Mouse (Mus musculus) CH12.LX (cell line): Measurements from ENCODE around the gene Plekha4. TPM values are rescaled to one million over a fixed set of nuclear protein-coding genes. Genes with fewer than 3 reads are reported as not detected.

Experiments
- DNase-seq: peaks from one replicate; pipeline ENCODE4 v3.0.0-alpha.2; 2013; ENCODE audit errors: extremely low read depth
- H3K27ac ChIP-seq: 2 replicates; pipeline ENCODE4 v1.5.1; 2012; ENCODE audit warnings: low read depth, mild to moderate bottlenecking, control low read depth, moderate library complexity; ENCODE audit not compliant: insufficient read depth
- H3K27me3 ChIP-seq: replicated peaks from 2 replicates; pipeline ENCODE3; 2012; ENCODE audit warnings: inconsistent platforms
- H3K36me3 ChIP-seq, 2 experiments: replicated peaks in 1 of 2; 2 replicates each; pipeline versions ENCODE3 to v1.6.1; 2012; ENCODE audit warnings: inconsistent platforms in 1 of 2, low read length in 1 of 2, mild to moderate bottlenecking in 1 of 2, mixed read lengths in 1 of 2, moderate library complexity in 1 of 2; ENCODE audit not compliant: control insufficient read depth in 1 of 2, insufficient read depth in 1 of 2
- H3K4me1 ChIP-seq, 2 experiments: 2 replicates each; pipeline ENCODE4 v1.6.1; 2012; ENCODE audit warnings: inconsistent platforms in 1 of 2, moderate library complexity in 1 of 2; ENCODE audit not compliant: insufficient read depth in 2 of 2, control insufficient read depth in 1 of 2
- H3K4me2 ChIP-seq: 2 replicates; pipeline ENCODE4 v1.6.1; 2012; ENCODE audit warnings: low read depth, mild to moderate bottlenecking, control low read depth; ENCODE audit not compliant: poor library complexity, insufficient read depth, severe bottlenecking
- H3K4me3 ChIP-seq, 3 experiments: fragments of 150-350 bp in 1 of 3; sonication (generic) in 1 of 3; replicated peaks in 1 of 3; 2 replicates each; pipeline versions ENCODE3 to v1.5.1; 2011 to 2012; ENCODE audit warnings: low read depth in 2 of 3, low read length in 2 of 3, mild to moderate bottlenecking in 2 of 3, moderate library complexity in 2 of 3, control low read depth in 1 of 3, improper control_type of control experiment in 1 of 3, inconsistent platforms in 1 of 3, mixed read lengths in 1 of 3; ENCODE audit not compliant: poor library complexity in 1 of 3
- H3K79me2 ChIP-seq: replicated peaks from 2 replicates; pipeline ENCODE4 v1.6.1; 2012; ENCODE audit warnings: mild to moderate bottlenecking, moderate library complexity; ENCODE audit not compliant: control insufficient read depth, poor library complexity, insufficient read depth, severe bottlenecking; ENCODE audit errors: extremely low read depth
- H3K9ac ChIP-seq: 2 replicates; pipeline ENCODE4 v1.6.1; 2012; ENCODE audit warnings: low read depth, mild to moderate bottlenecking, control low read depth, moderate library complexity; ENCODE audit not compliant: insufficient read depth
- H3K9me3 ChIP-seq: replicated peaks from 2 replicates; pipeline ENCODE3; 2012; ENCODE audit warnings: low read length, inconsistent platforms, mixed read lengths
- CHD1 ChIP-seq: IDR thresholded peaks from 2 replicates; pipeline ENCODE4 v1.6.1; 2012; ENCODE audit warnings: low read depth, low read length, improper control_type of control experiment, inconsistent platforms
- ELF1 ChIP-seq: IDR thresholded peaks from 2 replicates; pipeline ENCODE4 v1.6.1; 2014; ENCODE audit warnings: low read depth, mild to moderate bottlenecking, inconsistent platforms, low read length, improper control_type of control experiment
- EP300 ChIP-seq: IDR thresholded peaks from 2 replicates; pipeline ENCODE4 v1.6.1; 2011; ENCODE audit warnings: low read length, improper control_type of control experiment
- JUN ChIP-seq: IDR thresholded peaks from 2 replicates; pipeline ENCODE4 v1.6.1; 2011; ENCODE audit warnings: low read depth, mild to moderate bottlenecking, low read length, improper control_type of control experiment, moderate library complexity; ENCODE audit not compliant: insufficient read depth
- MAX ChIP-seq: IDR thresholded peaks from 2 replicates; pipeline ENCODE4 v1.6.1; 2011; ENCODE audit warnings: low read length, improper control_type of control experiment
- MAZ ChIP-seq: IDR thresholded peaks from 2 replicates; pipeline ENCODE4 v1.6.1; 2012; ENCODE audit warnings: low read depth, mild to moderate bottlenecking, inconsistent platforms, low read length, improper control_type of control experiment, moderate library complexity
- MXI1 ChIP-seq: IDR thresholded peaks from 2 replicates; pipeline ENCODE4 v1.6.1; 2011; ENCODE audit warnings: mild to moderate bottlenecking, low read depth, low read length, improper control_type of control experiment
- NELFE ChIP-seq: IDR thresholded peaks from 2 replicates; pipeline ENCODE4 v1.6.1; 2011; ENCODE audit warnings: low read depth, low read length, improper control_type of control experiment
- NRF1 ChIP-seq: IDR thresholded peaks from 2 replicates; pipeline ENCODE4 v1.6.1; 2014; ENCODE audit warnings: low read depth, mild to moderate bottlenecking, inconsistent platforms, low read length, improper control_type of control experiment, moderate library complexity
- POLR2A ChIP-seq: IDR thresholded peaks from 2 replicates; pipeline ENCODE4 v1.6.1; 2011; ENCODE audit warnings: low read depth, mild to moderate bottlenecking, improper control_type of control experiment, low read length
- POLR2AphosphoS2 ChIP-seq: IDR thresholded peaks from 2 replicates; pipeline ENCODE4 v1.6.1; 2011; ENCODE audit warnings: low read depth, low read length, improper control_type of control experiment
- SIN3A ChIP-seq: IDR thresholded peaks from 2 replicates; pipeline ENCODE4 v1.6.1; 2012; ENCODE audit warnings: low read length, improper control_type of control experiment, inconsistent platforms
- SMC3 ChIP-seq: IDR thresholded peaks from 2 replicates; pipeline ENCODE4 v1.6.1; 2011; ENCODE audit warnings: low read depth, low read length, improper control_type of control experiment
- TBP ChIP-seq: conservative IDR thresholded peaks from 2 replicates; pipeline ENCODE4 v1.6.1; 2011; ENCODE audit warnings: low read depth, low read length, improper control_type of control experiment
- TCF12 ChIP-seq: IDR thresholded peaks from 2 replicates; pipeline ENCODE4 v1.6.1; 2014; ENCODE audit warnings: low read depth, mild to moderate bottlenecking, inconsistent platforms, low read length, improper control_type of control experiment
- USF1 ChIP-seq: IDR thresholded peaks from 2 replicates; pipeline ENCODE4 v1.6.1; 2014; ENCODE audit warnings: low read depth, mild to moderate bottlenecking, inconsistent platforms, low read length, improper control_type of control experiment
- ZKSCAN1 ChIP-seq: IDR thresholded peaks from 2 replicates; pipeline ENCODE4 v1.6.1; 2012; ENCODE audit warnings: low read depth, inconsistent platforms, low read length, improper control_type of control experiment, borderline replicate concordance
- ZMIZ1 ChIP-seq: IDR thresholded peaks from 2 replicates; pipeline ENCODE4 v1.6.1; 2012; ENCODE audit warnings: low read depth, mild to moderate bottlenecking, inconsistent platforms, low read length, improper control_type of control experiment
- dilution Hi-C: fragments of 300-500 bp; cut with MboI; formaldehyde crosslinking; loops from 2 replicates; pipeline ENCODE4 v1.14.3; 2020; ENCODE audit warnings: low sequenced_read_pairs; ENCODE audit not compliant: extremely low pct_unique_long_range_greater_than_20kb, extremely low pct_ligation_motif_present
- in situ Hi-C: fragments of 300-500 bp; cut with MboI; formaldehyde crosslinking; loops from 3 replicates; pipeline ENCODE4 v1.14.3; 2019; ENCODE audit warnings: low sequenced_read_pairs, low pct_ligation_motif_present, low pct_unique_long_range_greater_than_20kb, mixed read lengths
- polyA plus RNA-seq: library from polyadenylated mRNA; unstranded; fragments of >175 nt; gene quantifications from 2 replicates; pipeline ENCODE4 v1.2.1, GENCODE M21; 2012; ENCODE audit warnings: low read depth; ENCODE audit not compliant: insufficient read length
- total RNA-seq, 2 experiments: library from RNA; depleted of rRNA; stranded (reverse); fragments of 300-350 nt in 1 of 2; fragments of >200 nt in 1 of 2; gene quantifications; 2 replicates each; pipeline ENCODE4 v1.2.3; 2012 to 2014

Plekha4 gene
- total and polyA plus RNA-seq, 3 experiments = 0.25 to 0.90 (median 0.28) TPM

GRCm38 (mm10) chr7:45488293-45489204, 37.6 kb upstream of the Plekha4 start, which contains the start of gene Dhdh:
TSS of gene Dhdh (minus strand) at chr7:45488805.
- TF ChIP-seq SIN3A (peak; percentile 57; the same call in 1 of the 2 replicates), TCF12 (peak; percentile 85), POLR2AphosphoS2 (peak; percentile 45; the same call in 1 of the 2 replicates), NRF1 (0 out of 2 replicates have a peak, but pooled peaks have one; percentile 26), ZMIZ1 (0 out of 2 replicates have a peak, but pooled peaks have one; percentile 34), MXI1 (0 out of 2 replicates have a peak, but pooled peaks have one; percentile 16), ELF1 (no peak), EP300 (no peak), NELFE (peak; percentile 87), TBP (peak; percentile 70; the same call in 1 of the 2 replicates), MAZ (no peak), POLR2A (peak; percentile 92), ZKSCAN1 (no peak)
- H3K4me2 ChIP-seq = peak within 1 kb of the TSS; percentile 60
- H3K9ac ChIP-seq = peak within 1 kb of the TSS; percentile 87
- H3K4me1 ChIP-seq = peaks cover 6 to 30% of the 10 kb centered on the region in 2 experiments; a peak in 3 of 4 replicates
- no peaks in the 10 kb centered on the region for H3K9me3 ChIP-seq
- peaks cover 15 to 36% of the 10 kb centered on the region in 2 experiments for H3K36me3 ChIP-seq
- dilution Hi-C loops (no loop called here), in situ Hi-C loops (no loop called here)
- peak within 1 kb of the TSS; percentile 69 to 77 (median 74) for H3K4me3 ChIP-seq
- H3K27me3 ChIP-seq = no peaks in the 10 kb centered on the region
- 0 out of 2 replicates have a peak within 1 kb of the TSS, but pooled peaks have one; percentile 1 for H3K27ac ChIP-seq
- no peaks in the 10 kb centered on the region for H3K79me2 ChIP-seq
- peak; percentile 67 for DNase-seq

GRCm38 (mm10) chr7:45489578-45489977, 36.6 kb upstream of the Plekha4 start:
- H3K4me1 ChIP-seq = peaks cover 6 to 32% of the 10 kb centered on the region in 2 experiments; a peak in 3 of 4 replicates
- no peak overlapping the region for H3K27ac ChIP-seq
- in situ Hi-C loops (no loop called here), dilution Hi-C loops (no loop called here)
- peaks cover 24 to 44% of the 10 kb centered on the region in 2 experiments for H3K36me3 ChIP-seq
- no peaks in the 10 kb centered on the region for H3K9me3 ChIP-seq
- no peak overlapping the region for H3K4me3 ChIP-seq
- DNase-seq = no peak
- H3K79me2 ChIP-seq = no peaks in the 10 kb centered on the region
- no peaks in the 10 kb centered on the region for H3K27me3 ChIP-seq
- TF ChIP-seq TCF12 (no peak), USF1 (no peak), NRF1 (no peak), JUN (no peak), MAZ (no peak), EP300 (no peak), CHD1 (no peak), SMC3 (no peak), MAX (no peak)
- H3K4me2 ChIP-seq = no peak overlapping the region
- no peak overlapping the region for H3K9ac ChIP-seq
